Mouse (Mus musculus) erythroblast, embryonic 14.5 days (primary cell): ENCODE results near the gene Ptprn2. TPM values are rescaled to one million over a fixed set of nuclear protein-coding genes. Genes with fewer than 3 reads are reported as not detected.

Source experiments
- H3K27me3 ChIP-seq: 2 replicates; pipeline ENCODE4 v1.6.1; 2012; ENCODE audit warnings: inconsistent platforms; ENCODE audit not compliant: control insufficient read depth
- H3K36me3 ChIP-seq: 2 replicates; pipeline ENCODE4 v1.6.1; 2012; ENCODE audit warnings: mild to moderate bottlenecking, inconsistent platforms; ENCODE audit not compliant: control insufficient read depth
- H3K4me1 ChIP-seq: 2 replicates; pipeline ENCODE4 v1.6.1; 2012; ENCODE audit warnings: inconsistent platforms; ENCODE audit not compliant: control insufficient read depth
- H3K4me3 ChIP-seq: replicated peaks from 2 replicates; pipeline ENCODE3; 2012; ENCODE audit warnings: moderate library complexity, mild to moderate bottlenecking, inconsistent platforms
- H3K9me3 ChIP-seq: 2 replicates; pipeline ENCODE4 v1.6.1; 2012; ENCODE audit warnings: low read length, inconsistent platforms, mixed read lengths; ENCODE audit not compliant: control insufficient read depth
- GATA1 ChIP-seq: IDR thresholded peaks from 2 replicates; pipeline ENCODE4 v1.6.1; 2012; ENCODE audit warnings: low read length, inconsistent platforms, mixed read lengths
- TAL1 ChIP-seq: IDR thresholded peaks from 3 replicates; pipeline ENCODE4 v1.6.1; 2012; ENCODE audit warnings: low read length, inconsistent platforms, mixed read lengths
- polyA plus RNA-seq: library from polyadenylated mRNA; stranded (reverse); fragments of >175 nt; gene quantifications from 2 replicates; pipeline ENCODE4 v1.2.3, GENCODE M21; 2012

Ptprn2 gene
- polyA plus RNA-seq, 1 experiment, result 0.03 TPM

DNA sequence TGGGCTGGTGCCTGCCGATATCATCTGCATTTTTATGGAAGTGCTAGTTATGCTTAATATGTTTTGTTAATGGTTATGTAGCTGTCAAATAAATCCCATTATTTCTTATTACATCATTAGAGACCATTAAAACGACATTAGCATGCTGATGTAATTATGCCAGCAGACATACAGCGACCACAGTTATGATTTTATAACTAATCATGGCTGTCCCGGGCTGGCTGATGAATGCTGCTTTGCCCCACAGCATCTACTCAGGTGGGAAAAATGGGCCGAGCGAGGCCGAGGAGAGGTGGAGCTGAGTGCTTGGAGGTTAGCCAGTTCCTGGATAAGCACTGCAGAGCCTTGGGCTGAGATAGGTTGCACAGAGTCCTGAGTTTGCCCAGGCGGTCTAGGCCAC, 407.1 kb downstream of the Ptprn2 start:
- TF ChIP-seq GATA1 (no peak), TAL1 (no peak)
- H3K27me3 ChIP-seq, result no peaks in the 10 kb centered on the region
- H3K9me3 ChIP-seq, result peaks cover 14% of the 10 kb centered on the region

DNA sequence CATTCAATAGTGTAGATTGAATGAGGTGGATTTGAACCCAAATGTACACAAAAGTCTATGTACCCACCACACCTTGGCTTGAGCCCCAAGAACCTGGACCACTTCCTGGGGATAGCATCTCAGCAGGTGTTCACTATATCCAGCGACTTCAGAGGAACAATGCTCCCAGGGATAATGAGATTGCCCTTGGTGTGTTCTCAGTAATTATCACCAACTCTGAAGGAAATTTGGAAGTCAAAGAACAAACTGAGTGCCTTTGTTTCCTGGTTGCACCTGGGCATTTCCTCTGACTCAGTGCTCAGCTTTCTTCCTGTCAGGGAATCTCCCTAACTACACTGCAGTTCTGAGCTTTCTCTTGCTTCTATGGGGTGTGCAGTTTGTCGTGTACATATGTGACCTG, 411.1 kb downstream of the Ptprn2 start:
- Histone ChIP-seq H3K27me3 (no peaks in the 10 kb centered on the region), H3K4me1 (no peaks in the 10 kb centered on the region), H3K9me3 (peaks cover 7% of the 10 kb centered on the region), H3K4me3 (no peak overlapping the region), H3K36me3 (no peaks in the 10 kb centered on the region)
- no peak for TF ChIP-seq TAL1
- no peak for TF ChIP-seq GATA1

More for the DNA sequence above, 407.1 kb downstream of the Ptprn2 start:
- no peaks in the 10 kb centered on the region for H3K4me1 ChIP-seq
- H3K36me3 ChIP-seq, result no peaks in the 10 kb centered on the region
- H3K4me3 ChIP-seq, result no peak overlapping the region

DNA sequence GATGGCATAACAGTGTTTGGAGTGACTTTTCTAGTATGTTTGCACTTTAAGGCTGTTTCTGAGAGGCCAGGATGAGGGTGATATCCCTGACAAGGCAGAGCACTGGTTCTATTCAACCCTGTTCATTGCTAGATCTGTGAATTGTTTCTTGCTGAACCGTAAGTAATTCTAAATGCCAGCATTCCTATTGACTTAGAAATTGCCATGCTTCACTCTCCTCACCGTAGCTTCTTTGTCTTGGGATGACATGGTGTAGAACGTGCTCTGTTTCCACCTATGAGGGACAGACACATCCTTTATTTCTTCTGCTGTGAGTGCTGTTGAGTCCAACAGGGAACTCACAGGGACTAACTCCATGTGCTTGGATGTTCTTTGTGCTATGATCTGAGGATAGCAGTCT, 416.3 kb downstream of the Ptprn2 start:
- Histone ChIP-seq H3K9me3 (peaks cover 2% of the 10 kb centered on the region), H3K27me3 (no peaks in the 10 kb centered on the region), H3K4me3 (no peak overlapping the region), H3K36me3 (no peaks in the 10 kb centered on the region), H3K4me1 (no peaks in the 10 kb centered on the region)
- TF ChIP-seq GATA1 (no peak), TAL1 (no peak)

DNA sequence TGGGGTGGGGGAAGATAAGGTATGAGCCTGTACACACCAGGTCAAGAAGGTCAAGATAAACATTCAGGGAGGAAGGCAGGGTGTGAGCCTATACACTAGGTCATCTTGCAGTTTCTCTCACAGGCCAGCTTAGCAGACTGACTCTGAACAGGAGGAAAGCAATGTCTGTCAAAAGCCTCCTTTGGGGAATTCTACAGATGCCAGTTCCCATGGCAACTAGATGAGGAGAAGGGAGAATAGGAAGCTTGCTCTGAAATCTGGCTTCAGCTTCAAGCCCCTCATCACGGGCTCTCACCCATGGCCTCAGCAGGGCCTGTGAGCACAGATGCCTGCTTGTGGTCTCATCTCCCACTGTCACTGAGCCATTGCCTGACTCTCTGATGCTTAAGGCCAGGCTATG, 421.9 kb downstream of the Ptprn2 start:
- H3K36me3 ChIP-seq, result no peaks in the 10 kb centered on the region
- H3K4me3 ChIP-seq, result no peak overlapping the region
- peaks cover 5% of the 10 kb centered on the region; the same call in 1 of the 2 replicates for H3K9me3 ChIP-seq
- TF ChIP-seq TAL1 (no peak), GATA1 (no peak)
- no peaks in the 10 kb centered on the region for H3K4me1 ChIP-seq
- H3K27me3 ChIP-seq, result no peaks in the 10 kb centered on the region

DNA sequence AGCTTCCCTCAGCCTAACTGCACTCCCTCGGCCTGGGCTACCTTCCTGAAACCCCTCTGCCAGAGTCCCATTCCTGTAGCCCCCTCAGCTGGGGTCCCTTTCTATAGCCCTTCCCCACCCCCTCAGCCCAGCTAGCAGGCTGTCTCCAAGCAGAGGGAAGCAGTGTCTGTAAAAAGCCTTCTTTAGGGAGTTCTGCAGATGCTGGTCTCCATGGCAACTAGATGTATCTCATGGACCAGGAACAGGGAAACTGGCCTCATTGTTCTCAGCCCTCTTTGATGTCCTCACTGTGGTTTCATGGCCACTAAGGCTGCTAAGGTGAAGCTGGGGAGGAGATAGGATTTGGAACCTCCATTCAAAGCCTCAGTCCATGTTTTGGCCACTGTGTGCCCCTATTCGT, 423.1 kb downstream of the Ptprn2 start:
- Histone ChIP-seq H3K4me1 (no peaks in the 10 kb centered on the region), H3K9me3 (peaks cover 5% of the 10 kb centered on the region; the same call in 1 of the 2 replicates), H3K4me3 (no peak overlapping the region), H3K36me3 (no peaks in the 10 kb centered on the region), H3K27me3 (no peaks in the 10 kb centered on the region)
- TF ChIP-seq GATA1 (no peak), TAL1 (no peak)

DNA sequence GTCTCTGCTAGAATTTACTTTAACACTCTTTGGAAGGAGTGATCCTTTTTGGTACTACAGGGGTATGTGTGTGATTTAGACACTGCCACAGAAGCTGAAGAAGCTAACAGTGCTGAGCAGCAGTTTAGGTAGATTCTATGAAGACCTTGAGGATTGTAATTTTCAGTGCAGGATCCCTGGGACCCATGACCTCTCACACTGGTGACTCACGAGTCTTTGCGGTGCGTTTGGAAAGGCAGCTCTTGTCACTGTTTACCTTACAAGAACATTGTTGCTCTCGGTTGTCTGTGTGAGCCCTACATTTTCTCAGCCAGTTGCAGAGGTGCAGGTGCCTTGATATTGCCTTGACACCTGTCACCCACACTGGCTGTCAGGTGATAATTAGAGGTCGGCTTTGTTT, 431.3 kb downstream of the Ptprn2 start:
- Histone ChIP-seq H3K4me1 (no peaks in the 10 kb centered on the region), H3K36me3 (no peaks in the 10 kb centered on the region), H3K27me3 (no peaks in the 10 kb centered on the region), H3K4me3 (no peak overlapping the region), H3K9me3 (peaks cover 4% of the 10 kb centered on the region; the same call in 1 of the 2 replicates)
- TF ChIP-seq GATA1 (no peak), TAL1 (no peak)

DNA sequence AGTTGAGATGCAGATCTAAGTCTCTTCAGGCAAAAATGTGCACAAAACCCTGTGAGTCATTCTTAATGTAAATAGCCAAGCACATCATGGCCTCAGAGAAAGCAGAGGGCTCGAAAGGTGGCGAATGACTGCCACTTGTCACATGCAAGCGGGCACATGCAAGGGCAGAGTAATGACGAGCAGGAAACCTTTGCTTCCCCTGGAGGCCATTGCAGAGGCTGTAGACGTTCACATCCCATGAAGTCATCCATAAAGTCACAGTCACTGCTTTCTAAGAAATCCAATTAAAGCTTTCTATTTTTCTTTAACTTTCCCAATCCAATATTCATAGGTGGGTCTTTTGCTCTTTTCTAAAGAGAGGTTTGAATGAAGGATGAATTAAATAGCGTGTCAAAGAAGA, 433.7 kb downstream of the Ptprn2 start:
- H3K27me3 ChIP-seq, result no peaks in the 10 kb centered on the region
- H3K36me3 ChIP-seq, result no peaks in the 10 kb centered on the region
- peaks cover 4% of the 10 kb centered on the region; the same call in 1 of the 2 replicates for H3K9me3 ChIP-seq
- no peak overlapping the region for H3K4me3 ChIP-seq
- H3K4me1 ChIP-seq, result no peaks in the 10 kb centered on the region
- no peak for TF ChIP-seq GATA1
- TF ChIP-seq TAL1, result no peak

DNA sequence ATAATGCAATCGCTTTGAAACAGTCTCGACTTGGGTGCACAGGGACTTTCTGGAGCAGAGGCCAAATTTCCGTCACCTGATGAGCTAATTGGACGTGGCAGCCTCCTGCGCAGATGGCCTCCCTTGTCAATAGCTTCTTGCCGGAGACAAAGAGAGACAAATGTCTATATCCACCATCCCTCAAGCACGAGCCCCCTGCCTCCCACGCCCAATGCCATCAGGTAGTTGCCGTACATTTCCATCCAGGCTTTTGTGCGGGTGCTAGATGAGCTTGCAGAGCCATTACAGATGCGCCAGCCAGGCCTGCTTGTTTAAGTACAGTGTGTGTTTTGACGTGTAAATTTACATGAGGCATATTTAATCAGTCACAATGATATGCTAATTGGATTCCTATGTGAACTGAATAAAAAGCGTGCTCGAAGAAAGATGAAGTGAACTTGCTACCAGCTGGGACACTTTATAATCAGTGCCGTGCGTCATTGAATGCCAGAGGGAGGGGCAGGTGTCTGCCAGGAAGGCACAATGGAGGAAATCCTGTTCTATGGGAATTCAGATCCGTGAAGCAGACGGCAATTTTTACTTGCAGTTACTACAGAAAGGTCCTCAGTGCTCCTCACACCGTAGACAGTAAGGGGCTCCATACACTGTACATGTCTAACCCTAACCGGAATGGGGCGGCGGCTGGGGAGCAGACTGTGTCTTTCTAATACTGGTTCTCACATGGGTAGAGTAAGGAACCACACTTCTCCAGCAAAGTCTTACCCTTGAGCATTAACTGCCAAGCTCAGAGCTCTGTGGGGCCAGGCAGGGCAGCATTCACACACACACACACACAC, 434.4 kb downstream of the Ptprn2 start:
- no peak for TF ChIP-seq TAL1
- no peak for TF ChIP-seq GATA1
- H3K36me3 ChIP-seq, result no peaks in the 10 kb centered on the region
- H3K9me3 ChIP-seq, result peaks cover 4% of the 10 kb centered on the region; the same call in 1 of the 2 replicates
- H3K4me1 ChIP-seq, result no peaks in the 10 kb centered on the region
- H3K4me3 ChIP-seq, result no peak overlapping the region
- no peaks in the 10 kb centered on the region for H3K27me3 ChIP-seq

DNA sequence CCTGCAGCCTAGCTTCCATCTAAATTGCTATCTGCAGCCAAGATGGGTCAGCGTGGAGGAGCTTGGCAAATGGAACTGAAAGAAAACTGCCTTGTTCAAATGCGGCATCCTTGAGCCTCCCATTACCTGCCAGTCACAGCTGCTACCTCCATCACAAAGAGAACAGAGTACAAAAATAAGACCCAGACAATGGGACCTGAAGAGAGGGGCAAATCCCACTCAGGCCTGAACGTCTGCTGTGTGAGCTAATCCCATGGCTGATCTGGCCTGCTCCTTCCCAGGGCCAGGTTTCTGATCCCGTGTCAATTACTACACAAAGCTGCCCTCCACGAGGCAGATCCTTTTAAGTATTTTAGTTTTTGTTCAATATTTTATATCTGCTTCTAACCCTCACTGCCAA, 441.6 kb downstream of the Ptprn2 start:
- H3K4me1 ChIP-seq, result no peaks in the 10 kb centered on the region
- peaks cover 4% of the 10 kb centered on the region; the same call in 1 of the 2 replicates for H3K9me3 ChIP-seq
- H3K36me3 ChIP-seq, result no peaks in the 10 kb centered on the region
- TF ChIP-seq TAL1 (no peak), GATA1 (no peak)
- H3K4me3 ChIP-seq, result no peak overlapping the region
- no peaks in the 10 kb centered on the region for H3K27me3 ChIP-seq
